Mouse (Mus musculus): ENCODE data around the gene Tvp23b. TPM values are rescaled to one million over a fixed set of nuclear protein-coding genes. Genes with fewer than 3 reads are reported as not detected.

The Tvp23b gene
- total RNA-seq, 2 experiments from 2014 or later: 27.6 to 30.5 TPM

GRCm38 (mm10) chr11:62963292-62963691, 84.0 kb downstream of the Tvp23b start:
- Histone ChIP-seq H3K4me3 (no peak overlapping the region), H3K27ac (no peak overlapping the region)
- no peak for TF ChIP-seq CTCF (conservative IDR thresholded peaks at IDR 0.05)
- DNase-seq (ENCODE audit: low spot score in 2 of 2): no peak

DNA sequence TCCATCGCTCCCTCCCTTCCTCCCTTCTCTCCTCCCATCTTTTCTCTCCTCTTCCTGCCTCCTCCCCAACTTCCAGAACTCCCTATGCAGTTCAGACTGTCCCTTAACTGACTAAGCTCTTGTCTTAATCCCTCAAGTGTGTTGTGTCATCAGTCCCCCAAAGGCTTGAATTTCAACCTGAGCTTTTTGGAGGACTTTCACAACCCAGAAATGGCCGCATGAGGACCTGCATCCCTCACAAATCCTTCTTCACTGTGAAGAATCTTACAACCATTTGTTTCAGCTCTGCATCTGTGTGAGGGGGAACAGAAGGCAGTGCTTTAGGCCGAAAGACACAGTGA, 87.1 kb downstream of the Tvp23b start:
- DNase-seq (ENCODE audit: low spot score in 2 of 2): no peak

More for the DNA sequence above, 87.1 kb downstream of the Tvp23b start:
- TF ChIP-seq CTCF (conservative IDR thresholded peaks at IDR 0.05): no peak
- Histone ChIP-seq H3K27ac (peak overlapping the region; percentile 73), H3K4me3 (no peak overlapping the region)

Other genes with a start within 250 kb of the Tvp23b start
- gene Lrrc75a, start 230.9 kb upstream of the Tvp23b start, total RNA-seq (2021): 1 to 10 TPM; 7.3 to 7.6 TPM
- 10 to 100 TPM; 15.8 to 16.5 TPM for gene Mmgt2, start 230.8 kb upstream of the Tvp23b start, total RNA-seq (2021)
- 10 to 100 TPM; 17.2 to 18.8 TPM for gene Zfp287, start 147.6 kb upstream of the Tvp23b start, total RNA-seq (2021)
- not detected for gene Gm10428, start 126.4 kb upstream of the Tvp23b start, total RNA-seq (2021)
- 10 to 100 TPM; 24.3 to 33.1 TPM for gene Zfp286, start 90.0 kb upstream of the Tvp23b start, total RNA-seq (2021)
- 1 to 10 TPM; 1.4 to 1.6 TPM for gene Trim16, start 59.2 kb upstream of the Tvp23b start, total RNA-seq (2021)
- gene Fbxw10, start 32.4 kb upstream of the Tvp23b start, total RNA-seq (2021): 1 to 10 TPM; 1.9 to 2.6 TPM
- not detected for gene Cdrt4, start 71.7 kb downstream of the Tvp23b start, total RNA-seq (2021)
- gene Tekt3, start 182.2 kb downstream of the Tvp23b start, total RNA-seq (2021): under 1 TPM in 1 of 2 experiments, not detected in 1; 0.20 TPM
- 10 to 100 TPM; 17.9 to 21.4 TPM for gene Pmp22, start 249.5 kb downstream of the Tvp23b start, total RNA-seq (2021)